Mouse (Mus musculus): ENCODE measurements around the gene Klf8. TPM values are rescaled to one million over a fixed set of nuclear protein-coding genes. Genes with fewer than 3 reads are reported as not detected.
"Not testable (repeated sequence)": the region's sequence is repeated elsewhere in the genome, so short reads cannot be mapped to it uniquely, and the experiment has no call there.

Klf8 gene
- polyA plus RNA-seq, 1 experiment from 2014 or later: 1.0 TPM

DNA sequence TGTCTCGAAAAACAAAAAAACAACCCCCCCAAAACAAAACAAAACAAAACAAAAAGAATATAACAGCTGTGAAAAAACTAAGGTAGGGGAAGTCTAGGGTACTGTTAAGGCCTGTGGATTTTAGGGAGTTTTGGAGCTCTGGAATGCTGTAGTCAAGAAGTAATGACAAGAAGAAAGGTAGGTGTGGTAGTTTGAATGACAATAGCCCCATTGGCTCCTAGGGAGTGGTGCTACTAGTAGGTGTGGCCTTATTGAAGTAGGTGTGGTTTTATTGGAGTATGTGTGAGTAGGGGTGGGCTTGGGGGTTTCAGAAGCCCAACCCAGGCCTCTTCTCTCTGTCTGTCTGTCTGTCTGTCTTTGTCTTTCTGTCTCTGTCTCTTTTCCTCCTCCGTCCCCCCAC, 44.9 kb downstream of the Klf8 start:
- WGBS: 56% methylated on average over 2 of the region's 2 CpGs

DNA sequence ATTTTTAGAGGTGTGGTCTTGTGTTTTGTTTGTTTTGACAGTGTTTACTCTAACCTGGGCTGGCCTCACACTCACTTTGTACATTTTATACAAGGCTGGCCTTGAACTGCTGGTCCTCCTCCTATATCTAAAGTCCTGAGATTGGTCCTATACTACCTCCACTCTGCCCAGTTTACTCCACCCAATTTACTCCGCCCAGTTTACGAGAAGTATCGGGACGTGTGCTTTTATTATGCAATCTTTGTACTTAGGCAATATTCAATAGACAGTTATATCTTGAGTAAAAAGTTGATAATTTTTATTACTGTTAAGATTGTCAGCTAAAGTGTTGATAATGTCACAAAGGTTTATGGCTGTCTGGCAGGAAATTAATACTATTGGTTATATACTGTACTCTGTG, 74.1 kb downstream of the Klf8 start:
- no peak overlapping the region for H3K4me2 ChIP-seq (ENCODE audit: low read length)
- no peak overlapping the region for H3K9ac ChIP-seq (ENCODE audit: low read length)
- H3K36me3 ChIP-seq (ENCODE audit: control insufficient read depth, insufficient read depth, low read length): no peaks in the 10 kb centered on the region
- 86% methylated on average over 4 of the region's 4 CpGs for WGBS
- H3K4me3 ChIP-seq (ENCODE audit: control insufficient read depth in 1 of 2, insufficient read depth in 1 of 2, low read depth in 1 of 2, low read length in 2 of 2): no peak overlapping the region
- H3K4me1 ChIP-seq (ENCODE audit: control insufficient read depth in 2 of 2, insufficient read depth in 2 of 2, low read length in 2 of 2): no peaks in the 10 kb centered on the region
- no peaks in the 10 kb centered on the region for H3K27me3 ChIP-seq (ENCODE audit: control insufficient read depth, insufficient read depth, low read length)
- H3K9me3 ChIP-seq (ENCODE audit: control insufficient read depth, low read length): no peaks in the 10 kb centered on the region
- H3K27ac ChIP-seq (replicated peaks in 1 of 2; ENCODE audit: control insufficient read depth in 1 of 2, insufficient read depth in 1 of 2, low read depth in 2 of 2, low read length in 2 of 2): no peak overlapping the region
- ATAC-seq (ENCODE audit: insufficient number of reproducible peaks, insufficient read depth, low FRiP score, low read depth): no peak

More for the DNA sequence above, 44.9 kb downstream of the Klf8 start:
- ATAC-seq (ENCODE audit: insufficient number of reproducible peaks, insufficient read depth, low FRiP score, low read depth): no peak
- Histone ChIP-seq H3K4me1 (ENCODE audit: control insufficient read depth in 2 of 2, insufficient read depth in 2 of 2, low read length in 2 of 2) (no peaks in the 10 kb centered on the region), H3K36me3 (ENCODE audit: control insufficient read depth, insufficient read depth, low read length) (no peaks in the 10 kb centered on the region), H3K9ac (ENCODE audit: low read length) (no peak overlapping the region), H3K27ac (replicated peaks in 1 of 2; ENCODE audit: control insufficient read depth in 1 of 2, insufficient read depth in 1 of 2, low read depth in 2 of 2, low read length in 2 of 2) (no peak overlapping the region), H3K4me2 (ENCODE audit: low read length) (no peak overlapping the region), H3K4me3 (ENCODE audit: control insufficient read depth in 1 of 2, insufficient read depth in 1 of 2, low read depth in 1 of 2, low read length in 2 of 2) (no peak overlapping the region), H3K9me3 (ENCODE audit: control insufficient read depth, low read length) (no peaks in the 10 kb centered on the region), H3K27me3 (ENCODE audit: control insufficient read depth, insufficient read depth, low read length) (no peaks in the 10 kb centered on the region)

DNA sequence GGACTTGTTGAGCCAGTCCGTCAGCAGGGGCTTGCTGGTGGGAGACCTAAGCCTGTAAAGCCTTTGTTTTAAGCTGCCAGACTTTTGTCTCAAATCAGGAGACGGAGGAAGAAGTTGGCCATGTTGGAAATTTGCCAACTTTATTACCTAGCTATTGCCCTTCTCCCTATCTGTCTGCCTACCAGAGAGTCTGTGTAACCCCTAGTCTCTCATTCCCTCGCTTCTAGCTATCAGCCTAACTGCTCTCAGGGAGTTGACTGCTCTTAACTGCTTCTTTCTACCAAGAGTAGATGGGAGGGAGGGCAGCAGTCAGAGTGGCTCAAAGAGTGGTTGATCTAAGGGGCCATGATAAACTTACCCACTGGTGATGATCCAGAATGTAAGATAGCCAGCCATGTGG, 85.8 kb downstream of the Klf8 start:
- H3K4me2 ChIP-seq (ENCODE audit: low read length): no peak overlapping the region
- H3K9me3 ChIP-seq (ENCODE audit: control insufficient read depth, low read length): no peaks in the 10 kb centered on the region
- no peaks in the 10 kb centered on the region for H3K36me3 ChIP-seq (ENCODE audit: control insufficient read depth, insufficient read depth, low read length)
- no peak overlapping the region for H3K9ac ChIP-seq (ENCODE audit: low read length)
- ATAC-seq (ENCODE audit: insufficient number of reproducible peaks, insufficient read depth, low FRiP score, low read depth): no peak
- WGBS: 64% methylated on average over 3 of the region's 3 CpGs
- H3K4me1 ChIP-seq (ENCODE audit: control insufficient read depth in 2 of 2, insufficient read depth in 2 of 2, low read length in 2 of 2): no peaks in the 10 kb centered on the region
- no peaks in the 10 kb centered on the region for H3K27me3 ChIP-seq (ENCODE audit: control insufficient read depth, insufficient read depth, low read length)
- no peak overlapping the region for H3K27ac ChIP-seq (replicated peaks in 1 of 2; ENCODE audit: control insufficient read depth in 1 of 2, insufficient read depth in 1 of 2, low read depth in 2 of 2, low read length in 2 of 2)
- no peak overlapping the region for H3K4me3 ChIP-seq (ENCODE audit: control insufficient read depth in 1 of 2, insufficient read depth in 1 of 2, low read depth in 1 of 2, low read length in 2 of 2)

DNA sequence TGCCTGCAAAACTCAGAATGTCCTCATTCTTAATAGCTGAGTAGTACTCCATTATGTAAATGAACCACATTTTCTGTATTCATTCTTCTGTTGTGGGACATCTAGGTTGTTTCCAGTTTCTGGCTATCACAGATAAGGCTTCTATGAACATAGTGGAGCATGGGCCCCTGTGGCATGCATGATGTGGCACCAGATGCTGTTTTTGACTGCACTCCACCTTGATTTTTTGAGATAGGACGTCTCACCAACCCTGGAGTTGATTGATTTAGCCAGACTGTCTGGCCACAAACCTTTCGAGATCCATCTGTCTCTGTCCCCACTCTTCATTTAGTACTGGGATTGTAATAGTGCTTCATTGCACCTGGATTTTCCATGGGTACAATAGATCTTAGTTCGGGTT, 96.9 kb downstream of the Klf8 start:
- not testable (repeated sequence) for H3K4me2 ChIP-seq (ENCODE audit: low read length); ATAC-seq (ENCODE audit: insufficient number of reproducible peaks, insufficient read depth, low FRiP score, low read depth); H3K9ac ChIP-seq (ENCODE audit: low read length); H3K9me3 ChIP-seq (ENCODE audit: control insufficient read depth, low read length); H3K4me3 ChIP-seq (ENCODE audit: control insufficient read depth in 1 of 2, insufficient read depth in 1 of 2, low read depth in 1 of 2, low read length in 2 of 2); H3K4me1 ChIP-seq (ENCODE audit: control insufficient read depth in 2 of 2, insufficient read depth in 2 of 2, low read length in 2 of 2); H3K27me3 ChIP-seq (ENCODE audit: control insufficient read depth, insufficient read depth, low read length); H3K36me3 ChIP-seq (ENCODE audit: control insufficient read depth, insufficient read depth, low read length); H3K27ac ChIP-seq (replicated peaks in 1 of 2; ENCODE audit: control insufficient read depth in 1 of 2, insufficient read depth in 1 of 2, low read depth in 2 of 2, low read length in 2 of 2)
- 64% methylated on average over 3 of the region's 3 CpGs for WGBS

DNA sequence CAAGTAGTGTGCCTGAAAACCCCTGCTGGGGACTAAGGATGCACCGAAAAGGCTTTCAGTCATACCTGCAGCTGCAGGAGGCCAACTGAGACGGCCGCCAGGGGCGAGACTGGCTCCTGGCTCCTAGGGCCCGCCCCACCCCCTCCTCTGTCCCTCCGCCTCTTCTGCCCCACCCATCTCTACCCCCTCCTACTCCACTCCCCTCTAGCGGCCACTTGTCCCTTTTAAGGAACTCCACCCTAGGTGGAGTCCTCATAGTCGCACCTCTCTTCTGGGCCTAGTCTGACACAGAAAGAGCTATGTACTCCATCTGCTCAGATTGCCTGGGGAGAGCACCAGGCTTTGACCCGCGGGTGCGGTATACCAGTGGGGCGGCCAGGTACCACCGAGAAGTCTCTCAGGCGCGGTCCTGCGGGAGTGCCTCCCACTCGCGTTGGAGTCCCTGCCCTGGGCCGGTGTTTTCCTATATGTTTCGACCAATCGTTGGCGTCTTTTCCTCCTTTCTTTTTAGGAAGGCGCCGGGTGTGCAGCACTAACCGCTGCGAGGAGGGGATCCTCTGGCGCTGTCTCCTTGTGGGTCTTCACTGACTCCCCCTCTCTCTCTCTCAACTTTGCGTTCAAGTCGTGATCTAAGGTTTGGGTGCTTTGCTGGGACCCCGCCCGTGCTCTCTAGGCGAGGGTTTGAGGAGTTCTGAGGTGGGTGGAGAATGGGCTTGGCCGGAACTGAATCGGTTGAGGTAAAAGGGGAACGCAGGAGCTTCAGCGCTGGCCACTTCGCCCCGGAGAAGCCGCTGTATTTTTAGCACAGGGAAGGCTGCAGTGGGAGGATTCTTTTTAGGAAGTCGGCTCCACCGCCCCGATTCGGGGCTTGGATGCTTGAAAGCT, 122.3 kb downstream of the Klf8 start:
- WGBS: 18% methylated on average over 43 of the region's 43 CpGs
- Histone ChIP-seq H3K36me3 (ENCODE audit: control insufficient read depth, insufficient read depth, low read length) (no peaks in the 10 kb centered on the region), H3K4me2 (ENCODE audit: low read length) (peak overlapping the region; percentile 70), H3K9me3 (ENCODE audit: control insufficient read depth, low read length) (no peaks in the 10 kb centered on the region), H3K4me3 (ENCODE audit: control insufficient read depth in 1 of 2, insufficient read depth in 1 of 2, low read depth in 1 of 2, low read length in 2 of 2) (peak overlapping the region; percentile 51 to 60), H3K27ac (replicated peaks in 1 of 2; ENCODE audit: control insufficient read depth in 1 of 2, insufficient read depth in 1 of 2, low read depth in 2 of 2, low read length in 2 of 2) (peak overlapping the region; percentile 37 to 53; a peak in 3 of 4 replicates), H3K27me3 (ENCODE audit: control insufficient read depth, insufficient read depth, low read length) (no peaks in the 10 kb centered on the region), H3K9ac (ENCODE audit: low read length) (peak overlapping the region; percentile 67), H3K4me1 (ENCODE audit: control insufficient read depth in 2 of 2, insufficient read depth in 2 of 2, low read length in 2 of 2) (no peaks in the 10 kb centered on the region)
- ATAC-seq (ENCODE audit: insufficient number of reproducible peaks, insufficient read depth, low FRiP score, low read depth): peak; percentile 68; the same call in 1 of the 2 replicates

DNA sequence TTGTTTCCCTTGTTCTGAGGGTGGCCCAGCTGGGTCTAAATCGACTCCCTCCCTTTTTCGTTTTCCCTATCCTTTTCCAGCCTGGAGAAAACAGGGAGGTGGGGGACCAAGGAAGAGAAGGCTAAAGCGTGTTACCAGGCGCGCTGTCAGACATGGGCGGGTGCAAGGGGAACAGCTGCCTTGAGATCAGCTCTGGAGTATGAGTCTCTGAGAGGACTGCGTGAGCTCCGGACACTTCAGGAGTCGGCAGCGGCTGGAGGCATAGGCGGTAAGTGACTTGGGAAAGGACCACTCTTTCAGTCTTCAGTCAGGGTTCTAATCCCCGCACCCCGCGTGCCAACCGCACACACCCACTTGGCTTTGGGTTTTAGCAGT, 122.9 kb downstream of the Klf8 start:
- no peaks in the 10 kb centered on the region for H3K4me1 ChIP-seq (ENCODE audit: control insufficient read depth in 2 of 2, insufficient read depth in 2 of 2, low read length in 2 of 2)
- H3K9ac ChIP-seq (ENCODE audit: low read length): peak overlapping the region; percentile 67
- H3K27ac ChIP-seq (replicated peaks in 1 of 2; ENCODE audit: control insufficient read depth in 1 of 2, insufficient read depth in 1 of 2, low read depth in 2 of 2, low read length in 2 of 2): peak overlapping the region in 1 of 2 experiments; percentile 37; a peak in 1 of 4 replicates
- no peak for ATAC-seq (ENCODE audit: insufficient number of reproducible peaks, insufficient read depth, low FRiP score, low read depth)
- H3K9me3 ChIP-seq (ENCODE audit: control insufficient read depth, low read length): no peaks in the 10 kb centered on the region
- H3K27me3 ChIP-seq (ENCODE audit: control insufficient read depth, insufficient read depth, low read length): no peaks in the 10 kb centered on the region
- peak overlapping the region; percentile 70 for H3K4me2 ChIP-seq (ENCODE audit: low read length)
- no peaks in the 10 kb centered on the region for H3K36me3 ChIP-seq (ENCODE audit: control insufficient read depth, insufficient read depth, low read length)
- peak overlapping the region; percentile 51 to 60 for H3K4me3 ChIP-seq (ENCODE audit: control insufficient read depth in 1 of 2, insufficient read depth in 1 of 2, low read depth in 1 of 2, low read length in 2 of 2)
- 16% methylated on average over 15 of the region's 15 CpGs for WGBS

DNA sequence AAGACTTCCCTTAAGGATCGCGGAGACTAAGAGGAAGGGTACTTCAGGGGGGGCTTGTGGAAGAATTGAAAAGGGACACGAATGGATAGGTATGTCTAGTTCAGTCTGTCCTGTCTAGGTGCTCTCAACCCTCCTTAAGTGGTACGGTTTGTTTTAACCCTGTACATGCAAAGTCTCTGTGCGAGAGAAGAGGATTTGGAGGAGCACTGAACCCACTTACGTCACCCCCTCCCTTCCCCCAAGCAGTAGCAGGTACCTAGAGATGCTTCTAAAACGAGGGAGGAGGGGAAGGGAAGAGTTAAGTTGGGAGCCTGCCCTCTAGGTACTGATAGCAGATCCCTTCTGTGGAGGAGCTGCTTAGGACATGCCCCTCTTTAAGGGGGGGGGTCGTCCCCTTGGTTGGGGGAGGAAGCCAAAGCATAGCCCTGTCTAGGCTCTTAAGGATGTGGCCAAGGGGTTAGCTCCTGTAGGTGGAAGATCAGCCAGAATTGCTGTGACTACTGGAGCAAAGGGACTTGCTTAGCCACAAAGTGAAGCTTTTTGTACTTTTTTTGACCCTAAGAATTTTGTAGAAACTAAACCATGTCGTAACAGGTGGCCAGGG, 123.5 kb downstream of the Klf8 start:
- H3K9me3 ChIP-seq (ENCODE audit: control insufficient read depth, low read length): no peaks in the 10 kb centered on the region
- H3K27ac ChIP-seq (replicated peaks in 1 of 2; ENCODE audit: control insufficient read depth in 1 of 2, insufficient read depth in 1 of 2, low read depth in 2 of 2, low read length in 2 of 2): no peak overlapping the region
- H3K4me3 ChIP-seq (ENCODE audit: control insufficient read depth in 1 of 2, insufficient read depth in 1 of 2, low read depth in 1 of 2, low read length in 2 of 2): peak overlapping the region; percentile 51 to 60
- H3K27me3 ChIP-seq (ENCODE audit: control insufficient read depth, insufficient read depth, low read length): no peaks in the 10 kb centered on the region
- H3K9ac ChIP-seq (ENCODE audit: low read length): peak overlapping the region; percentile 67
- 30% methylated on average over 9 of the region's 9 CpGs for WGBS
- peak overlapping the region; percentile 70 for H3K4me2 ChIP-seq (ENCODE audit: low read length)
- no peaks in the 10 kb centered on the region for H3K4me1 ChIP-seq (ENCODE audit: control insufficient read depth in 2 of 2, insufficient read depth in 2 of 2, low read length in 2 of 2)
- no peak for ATAC-seq (ENCODE audit: insufficient number of reproducible peaks, insufficient read depth, low FRiP score, low read depth)
- no peaks in the 10 kb centered on the region for H3K36me3 ChIP-seq (ENCODE audit: control insufficient read depth, insufficient read depth, low read length)
